20 mouse cellular contexts compared by ENCODE assay signal in genomic region chr1:129540751-129541150, GRCm38 (mm10).
A peak's percentile ranks its signal among the peaks of the same experiment; 100 is the strongest.
DNase-seq lines count a peak whose midpoint lies in the region; ATAC-seq and TF ChIP-seq lines count a peak whose summit lies in the region.
"Had no signal": no experiment of that assay in that cellular context is flagged by ENCODE, and none has a peak within 500 bp of the region (broad histone marks: within the 10 kb centered on the region; RNA-seq: fewer than 3 reads in every experiment).

No protein-coding gene starts in this region.

- H3K4me3 ChIP-seq in lung, embryonic 14.5 days (ENCODE audit: low read depth, low read length): no peak overlapping the region
- H3K4me3 ChIP-seq: embryonic facial prominence, embryonic 13.5 days; forebrain, embryonic 13.5 days; heart, adult 2 months; hindbrain, embryonic 15.5 days had no signal

- ATAC-seq in lung, embryonic 14.5 days (ENCODE audit: insufficient read depth): no peak
- ATAC-seq: forebrain, embryonic 13.5 days; forebrain, postnatal 0 days; inflammation-experienced regulatory T-cells, adult 6 months; intestine, postnatal 0 days had no signal

- H3K27me3 ChIP-seq in lung, embryonic 14.5 days (ENCODE audit: insufficient read depth, low read length): no peaks in the 10 kb centered on the region
- H3K27me3 ChIP-seq: embryonic facial prominence, embryonic 13.5 days; forebrain, embryonic 13.5 days; hindbrain, embryonic 15.5 days had no signal

- H3K27ac ChIP-seq in lung, embryonic 14.5 days (ENCODE audit: low read depth): no peak overlapping the region
- H3K27ac ChIP-seq: embryonic facial prominence, embryonic 13.5 days; forebrain, embryonic 13.5 days; heart, adult 2 months; hindbrain, embryonic 15.5 days had no signal

- WGBS in lung, embryonic 14.5 days: 55% methylated on average over 1 of the region's 1 CpGs

- no peaks in the 10 kb centered on the region for H3K36me3 ChIP-seq in lung, embryonic 14.5 days (ENCODE audit: insufficient read depth)
- H3K36me3 ChIP-seq: embryonic facial prominence, embryonic 13.5 days; hindbrain, embryonic 15.5 days had no signal

- no peak overlapping the region for H3K4me2 ChIP-seq in lung, embryonic 14.5 days
- H3K4me2 ChIP-seq: embryonic facial prominence, embryonic 13.5 days; forebrain, embryonic 13.5 days; hindbrain, embryonic 15.5 days had no signal

- no peaks in the 10 kb centered on the region for H3K9me3 ChIP-seq in lung, embryonic 14.5 days (ENCODE audit: low read depth, low read length)
- H3K9me3 ChIP-seq: embryonic facial prominence, embryonic 13.5 days; forebrain, embryonic 13.5 days; hindbrain, embryonic 15.5 days had no signal

- no peak for TF ChIP-seq CTCF in lung, embryonic 14.5 days (IDR thresholded peaks at IDR 0.05; ENCODE audit: low read depth)

- H3K4me1 ChIP-seq in lung, embryonic 14.5 days (ENCODE audit: insufficient read depth): no peaks in the 10 kb centered on the region
- H3K4me1 ChIP-seq: embryonic facial prominence, embryonic 13.5 days; forebrain, embryonic 13.5 days had no signal

- no peak overlapping the region for H3K9ac ChIP-seq in lung, embryonic 14.5 days
- H3K9ac ChIP-seq: embryonic facial prominence, embryonic 13.5 days; forebrain, embryonic 13.5 days; forebrain, postnatal 0 days; hindbrain, embryonic 15.5 days had no signal

- peak; percentile 13 for DNase-seq in embryo, embryonic 10.5 days (ENCODE audit: low spot score)
- DNase-seq in embryo, embryonic 11 days: no peak
- DNase-seq in heart, postnatal 4 days: peak; percentile 5
- DNase-seq in heart, adult 9 months (ENCODE audit: low spot score in 2 of 2): no peak
- DNase-seq in lung, embryonic 14.5 days: peak; percentile 1
- DNase-seq in lung, adult 18-20 months: no peak
- peak; percentile 62 for DNase-seq in ZHBTc4 (ENCODE audit: low read depth, low spot score)
- no peak for DNase-seq in left cerebral cortex, adult 9 months (ENCODE audit: low spot score in 2 of 2)
- DNase-seq: adrenal gland, postnatal 10 days; cerebellum, adult 11 months; cerebellum, adult 8-10 months; cerebellum, postnatal 14 days; forebrain, postnatal 0 days; gastrocnemius, postnatal 14 days; heart, adult 2 months had no signal

Comparison
In these comparisons a context has a peak if more than half of its experiments do, and no peak if none do; other contexts are left out.
1. DNase-seq: peak in embryo, embryonic 10.5 days (single experiment), heart, postnatal 4 days (single experiment), lung, embryonic 14.5 days (single experiment) and ZHBTc4 (single experiment); none in embryo, embryonic 11 days (single experiment), heart, adult 9 months (0 of 2), lung, adult 18-20 months (0 of 2) and left cerebral cortex, adult 9 months (0 of 2).